Mouse (Mus musculus): ENCODE results near the gene Vmn1r52. TPM values are rescaled to one million over a fixed set of nuclear protein-coding genes. Genes with fewer than 3 reads are reported as not detected.

The Vmn1r52 gene
- not detected in 4 replicates for total RNA-seq (2023)

DNA sequence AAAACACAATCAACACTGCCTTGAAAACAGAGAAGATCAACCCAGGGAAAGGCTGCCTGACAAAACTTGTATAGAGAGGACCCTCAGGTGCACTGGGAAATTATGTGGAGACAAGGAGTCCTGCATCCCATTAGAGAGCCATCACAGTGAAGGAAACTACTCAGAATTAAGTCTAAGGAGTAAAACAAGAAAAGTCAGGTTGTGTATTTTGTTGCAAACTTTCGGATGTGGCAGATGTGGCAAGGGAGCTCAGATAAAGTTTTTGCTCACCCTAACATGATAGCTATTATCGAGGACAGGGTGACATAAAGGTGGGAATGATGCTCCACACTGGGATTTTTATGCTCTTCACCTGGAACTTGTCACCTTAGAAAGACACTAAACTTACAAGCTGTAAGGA is at the start of gene Vmn1r52:
Gene Vmn1r52, plus strand, starts transcription at position 301 of the 400 bp plus-strand sequence.

DNA sequence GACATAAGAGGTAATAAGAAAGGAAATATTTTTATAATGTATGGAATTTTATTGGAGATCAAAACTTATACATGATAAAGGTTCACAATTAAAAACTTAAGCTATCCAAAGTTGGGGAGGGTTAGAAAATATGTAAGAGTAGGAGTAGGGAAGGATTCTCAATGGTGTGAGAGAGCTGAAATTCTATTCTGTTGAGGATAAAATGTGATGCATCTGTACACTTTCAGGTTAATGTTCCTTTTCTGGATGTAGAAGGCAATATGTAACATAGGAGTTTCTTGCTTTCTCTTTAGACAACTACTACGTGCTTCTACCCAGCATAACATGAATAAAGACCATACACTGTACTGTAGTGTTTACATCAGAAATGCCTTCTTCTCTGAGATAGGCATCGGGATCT is 27.9 kb downstream of the Vmn1r52 start, which contains the start of gene V1ra8:
Gene V1ra8, plus strand, starts transcription at position 301 of the 400 bp plus-strand sequence.

DNA sequence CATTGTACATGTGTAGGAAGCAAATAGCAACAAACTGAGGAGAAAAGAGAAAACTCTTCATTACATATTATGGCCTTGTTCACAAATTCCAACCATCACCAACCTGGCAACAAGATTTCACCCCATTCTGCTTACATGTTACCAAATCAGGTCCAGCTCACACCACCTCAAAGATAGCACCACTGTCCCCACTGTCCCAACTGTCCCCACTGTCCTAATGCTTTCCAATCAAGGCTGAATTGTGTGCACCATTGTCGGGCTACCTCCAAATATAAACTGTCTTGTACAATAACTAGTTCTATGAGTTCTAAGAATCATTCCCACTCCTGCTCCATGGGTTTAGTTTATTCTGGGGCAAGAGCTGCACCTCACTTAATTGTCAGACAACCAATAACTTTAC is 49.7 kb downstream of the Vmn1r52 start, which contains the start of gene Vmn1r53:
Gene Vmn1r53, minus strand, starts transcription at position 101 of the 400 bp plus-strand sequence.

Other genes starting within 250 kb of the Vmn1r52 start
- gene Vmn1r45, start 234.2 kb upstream of the Vmn1r52 start, total RNA-seq (2023), result not detected in 4 replicates
- gene Vmn1r46, start 205.5 kb upstream of the Vmn1r52 start, total RNA-seq (2023), result not detected in 4 replicates
- gene Vmn1r47, start 158.7 kb upstream of the Vmn1r52 start, total RNA-seq (2023), result not detected in 4 replicates
- gene Vmn1r48, start 138.0 kb upstream of the Vmn1r52 start, total RNA-seq (2023), result not detected in 4 replicates
- not detected in 4 replicates for gene Vmn1r49, start 96.3 kb upstream of the Vmn1r52 start, total RNA-seq (2023)
- not detected in 4 replicates for gene Vmn1r50, start 73.4 kb upstream of the Vmn1r52 start, total RNA-seq (2023)
- gene Vmn1r51, start 52.2 kb upstream of the Vmn1r52 start, total RNA-seq (2023), result not detected in 4 replicates
- gene V1ra8, start 28.0 kb downstream of the Vmn1r52 start, total RNA-seq (2023), result not detected in 4 replicates
- gene Vmn1r53, start 49.6 kb downstream of the Vmn1r52 start, total RNA-seq (2023), result not detected in 4 replicates
- gene Vmn1r54, start 71.5 kb downstream of the Vmn1r52 start, total RNA-seq (2023), result not detected in 4 replicates
- not detected in 4 replicates for gene BC048671, start 126.4 kb downstream of the Vmn1r52 start, total RNA-seq (2023)
- gene Chst13, start 150.4 kb downstream of the Vmn1r52 start, total RNA-seq (2023), result not detected in 4 replicates
- not detected in 4 replicates for gene Uroc1, start 158.5 kb downstream of the Vmn1r52 start, total RNA-seq (2023)
- gene Zxdc, start 194.7 kb downstream of the Vmn1r52 start, total RNA-seq (2023), result 24.9 to 30.4 TPM (median 29.5 TPM) in 4 replicates

Measured in B cell, adult 62 days (primary cell).